Mouse (Mus musculus) spleen, adult 2 months (tissue): ENCODE results near the gene Olfr1201.

Source experiments
- CTCF ChIP-seq: fragments of 200-500 bp; IDR thresholded peaks from 2 replicates; pipeline ENCODE4 v1.5.1; 2011; ENCODE audit warnings: mild to moderate bottlenecking, inconsistent platforms; ENCODE audit not compliant: insufficient read depth, insufficient read length, insufficient replicate concordance; ENCODE audit errors: extremely low read depth
- POLR2A ChIP-seq: fragments of 200-500 bp; IDR thresholded peaks from 2 replicates; pipeline ENCODE4 v1.6.1; 2011; ENCODE audit warnings: low read depth, low read length, inconsistent platforms

GRCm38 (mm10) chr2:88770388-88770787, 22.4 kb upstream of the Olfr1201 start, which contains the start of gene Olfr1200:
- TF ChIP-seq POLR2A: no peak
- TF ChIP-seq CTCF: no peak
